Mouse (Mus musculus) layer of hippocampus, postnatal 14 days (tissue): ENCODE measurements around the gene Nsun2. TPM values are rescaled to one million over a fixed set of nuclear protein-coding genes. Genes with fewer than 3 reads are reported as not detected.
"Not testable (repeated sequence)": the region's sequence is repeated elsewhere in the genome, so short reads cannot be mapped to it uniquely, and the experiment has no call there.

Source experiments
- DNase-seq, 2 experiments: peaks; one replicate each; pipeline ENCODE4 v3.0.0; 2021 to 2022; ENCODE audit warnings: low spot score in 2 of 2, mixed read lengths in 1 of 2
- total RNA-seq, 2 experiments: library from RNA; stranded (reverse); gene quantifications; 2 replicates each; pipeline ENCODE4 v1.2.3; 2021

Gene Nsun2
- total RNA-seq, 2 experiments from 2014 or later = 72.2 to 75.5 TPM

DNA sequence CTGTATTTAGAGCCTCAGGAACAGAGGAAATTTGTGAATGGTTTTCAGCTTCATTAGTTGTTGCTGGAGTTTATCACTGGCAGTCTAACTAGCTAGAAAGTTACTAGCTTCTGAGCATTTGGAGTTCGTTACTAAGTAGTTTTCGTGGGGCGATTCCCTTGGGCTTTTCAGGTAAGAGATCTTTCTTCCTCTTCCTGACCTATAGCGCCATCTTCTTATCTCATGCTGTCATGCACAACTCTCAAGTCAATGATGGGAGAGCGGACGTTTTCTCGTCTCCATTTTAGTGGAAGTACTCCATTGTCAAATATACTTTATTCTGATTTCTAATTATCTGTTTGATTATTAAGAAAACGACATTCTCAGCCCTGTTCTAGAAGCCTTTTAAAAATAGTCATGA lies 16.4 kb downstream of the Nsun2 start:
- DNase-seq = no peak

DNA sequence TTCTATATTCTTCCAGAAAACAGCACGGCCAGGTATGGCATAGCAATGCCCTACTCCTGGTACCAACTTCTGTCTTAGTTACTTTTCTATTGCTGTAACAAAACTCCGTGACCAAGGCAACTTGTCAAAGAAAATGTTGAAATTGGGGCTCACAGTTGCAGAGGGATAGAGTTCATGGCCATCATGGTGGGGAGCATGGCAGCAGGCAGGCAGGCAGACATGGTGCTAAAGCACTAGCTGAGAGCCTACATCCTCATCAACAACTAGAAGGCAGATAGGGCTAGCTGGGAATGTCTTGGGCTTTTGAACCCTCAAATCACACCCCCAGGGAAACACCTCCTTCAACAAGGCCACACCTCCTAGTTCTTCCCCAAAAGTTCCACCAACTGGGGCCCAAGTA lies 17.3 kb downstream of the Nsun2 start:
- DNase-seq = no peak

DNA sequence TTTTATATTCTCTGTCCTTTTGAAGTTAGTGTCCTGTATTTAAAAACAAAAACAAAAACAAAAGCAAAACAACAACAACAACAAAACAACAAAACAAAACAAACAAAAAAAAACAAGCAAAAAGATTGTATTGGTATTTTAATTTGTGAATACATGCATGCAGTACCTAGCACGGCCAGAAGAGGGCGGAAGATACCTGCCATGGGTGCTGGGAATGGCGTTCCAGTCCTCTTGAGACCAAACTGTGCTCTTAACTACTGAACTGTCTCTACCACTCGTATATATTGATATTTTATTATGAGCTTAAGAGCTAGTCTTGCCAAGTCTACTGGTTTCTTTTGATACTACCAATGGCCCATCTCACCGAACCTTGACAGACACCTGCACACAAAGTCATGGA lies 19.5 kb downstream of the Nsun2 start:
- DNase-seq = no peak

GRCm38 (mm10) chr13:69554255-69554654 lies 20.7 kb downstream of the Nsun2 start:
- DNase-seq = no peak

- no peak for DNase-seq
Measured at GRCm38 (mm10) chr13:69555045-69555444, 21.5 kb downstream of the Nsun2 start.

DNA sequence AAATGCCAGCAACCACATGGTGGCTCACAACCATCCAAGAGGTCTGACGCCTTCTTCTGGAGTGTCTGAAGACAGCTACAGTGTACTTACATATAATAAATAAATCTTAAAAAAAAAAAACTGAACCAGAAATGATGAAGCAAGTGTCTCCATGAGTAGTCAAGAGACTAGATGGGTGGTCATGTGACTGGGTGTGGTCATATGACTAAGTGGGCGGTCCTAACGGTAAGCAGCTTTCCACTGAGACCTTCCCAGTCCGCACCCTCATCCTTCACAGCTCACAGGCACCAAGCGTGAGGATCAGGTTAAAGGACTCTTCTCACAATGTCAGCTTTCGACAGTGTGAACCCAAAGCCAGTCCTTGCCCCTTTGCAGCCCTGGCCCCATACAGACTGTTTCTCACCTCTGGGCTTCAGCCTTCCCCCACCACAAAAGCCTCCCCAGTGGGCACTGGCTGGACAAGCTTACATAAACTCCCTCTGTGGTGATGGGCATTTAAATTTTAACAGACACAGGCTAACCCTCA lies 22.5 kb downstream of the Nsun2 start:
- no peak for DNase-seq

DNA sequence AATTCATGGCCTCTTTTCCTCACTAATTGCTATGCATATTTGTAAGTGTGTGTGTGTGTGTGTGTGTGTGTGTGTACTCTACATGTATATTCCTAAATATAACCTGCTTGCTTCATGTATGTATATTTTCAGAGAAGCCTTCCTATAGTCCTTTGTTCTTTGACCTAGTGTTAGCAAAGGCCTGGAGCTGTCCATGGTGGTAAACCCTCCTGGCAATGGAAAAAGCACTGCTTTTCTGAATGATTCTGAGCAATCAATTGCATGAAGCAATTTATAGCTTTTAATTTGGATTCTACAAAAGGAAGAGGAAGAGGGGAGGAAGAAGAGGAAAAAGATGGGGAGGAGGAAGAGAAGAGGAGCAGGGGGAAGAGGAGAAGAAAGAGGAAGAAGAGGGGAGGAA lies 23.2 kb downstream of the Nsun2 start:
- DNase-seq = no peak

- DNase-seq = peak in 1 of 2 experiments; percentile 64
Measured at GRCm38 (mm10) chr13:69558098-69558660, 24.6 kb downstream of the Nsun2 start.

- peak in 1 of 2 experiments; percentile 52 for DNase-seq
Measured at GRCm38 (mm10) chr13:69559291-69559961, 25.9 kb downstream of the Nsun2 start.

GRCm38 (mm10) chr13:69562004-69562403 lies 28.5 kb downstream of the Nsun2 start:
- no peak for DNase-seq

DNA sequence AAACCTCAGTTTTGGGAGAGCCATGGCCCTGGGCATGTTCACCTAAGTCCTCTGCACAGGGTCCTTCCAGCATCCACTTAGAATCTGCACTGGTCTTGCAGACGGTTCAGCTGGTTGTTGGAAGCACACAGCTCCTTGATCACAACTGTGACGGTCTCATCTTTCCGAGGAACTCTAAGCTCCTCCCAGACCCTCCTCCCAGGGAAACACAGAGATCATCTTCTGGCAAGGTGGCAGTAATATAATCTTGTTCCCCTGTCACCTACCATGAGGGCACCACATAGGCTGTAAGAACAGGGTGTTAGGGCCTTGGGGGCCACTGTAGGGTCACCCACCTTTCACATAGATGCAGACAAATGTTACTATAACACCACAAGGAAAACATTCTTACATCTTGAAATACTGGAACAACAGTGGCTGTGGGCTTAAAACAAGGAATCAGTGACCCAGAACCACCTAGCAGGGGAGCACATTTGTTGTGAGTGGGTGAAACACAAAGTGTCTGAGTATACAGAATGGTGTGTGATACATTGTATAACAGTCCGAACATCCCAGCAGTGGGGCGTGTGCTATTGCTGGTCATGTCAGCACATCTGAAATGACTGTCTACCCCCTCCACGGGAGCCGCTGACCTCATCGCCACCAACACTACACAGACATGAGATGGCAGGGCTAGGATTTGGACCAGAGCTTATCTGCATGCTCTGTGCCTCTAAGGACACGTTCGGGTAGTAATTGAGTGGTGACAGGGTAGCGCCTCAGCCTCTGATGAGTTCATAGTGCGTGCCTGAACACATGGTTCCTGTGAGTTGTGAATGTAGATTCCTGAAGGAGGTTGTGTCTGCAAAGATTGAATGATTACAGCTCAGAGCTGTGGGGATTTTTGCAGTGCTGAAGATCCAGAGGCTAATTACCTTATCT lies 29.4 kb downstream of the Nsun2 start:
- no peak for DNase-seq

DNA sequence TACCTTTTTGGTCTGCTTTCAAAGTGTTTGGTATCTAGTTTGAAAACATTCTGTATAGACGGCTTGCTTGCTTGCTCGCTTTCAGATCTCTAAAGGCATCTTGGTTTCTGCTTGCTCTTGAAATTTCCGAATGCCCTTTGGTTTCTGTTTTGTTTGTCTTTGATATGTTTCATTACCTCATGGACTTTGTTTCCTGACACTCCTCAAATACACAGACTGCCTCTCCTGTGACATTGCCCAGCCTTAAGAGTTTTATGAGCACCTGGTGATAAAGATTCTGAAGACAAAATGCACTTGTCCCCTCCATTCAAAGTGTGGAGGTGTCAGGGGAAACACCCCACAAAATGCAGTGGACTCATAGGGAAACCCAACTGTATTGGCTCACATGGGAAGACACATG lies 30.4 kb downstream of the Nsun2 start:
- no peak for DNase-seq

- DNase-seq = no peak
Measured at GRCm38 (mm10) chr13:69564573-69564972, 31.0 kb downstream of the Nsun2 start.

DNA sequence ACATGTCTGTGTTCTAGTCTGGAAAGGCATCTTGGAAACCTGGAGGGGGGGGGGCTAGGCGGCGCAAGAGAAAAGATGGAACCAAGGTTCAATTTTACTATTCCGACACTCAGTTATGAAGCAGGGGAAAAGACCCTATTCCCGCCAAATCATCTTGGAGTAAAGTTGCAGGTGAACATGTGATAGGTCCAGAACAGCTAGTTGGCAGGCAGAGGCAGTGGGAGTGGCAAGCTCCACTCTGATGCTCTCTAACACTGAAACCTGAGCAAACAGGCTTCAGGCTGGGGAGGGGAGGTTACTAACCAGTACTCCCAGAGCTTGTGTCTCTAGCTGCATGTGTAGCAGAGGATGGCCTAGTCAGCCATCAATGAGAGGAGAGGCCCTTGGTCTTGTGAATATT lies 31.9 kb downstream of the Nsun2 start:
- DNase-seq = not testable (repeated sequence)

DNA sequence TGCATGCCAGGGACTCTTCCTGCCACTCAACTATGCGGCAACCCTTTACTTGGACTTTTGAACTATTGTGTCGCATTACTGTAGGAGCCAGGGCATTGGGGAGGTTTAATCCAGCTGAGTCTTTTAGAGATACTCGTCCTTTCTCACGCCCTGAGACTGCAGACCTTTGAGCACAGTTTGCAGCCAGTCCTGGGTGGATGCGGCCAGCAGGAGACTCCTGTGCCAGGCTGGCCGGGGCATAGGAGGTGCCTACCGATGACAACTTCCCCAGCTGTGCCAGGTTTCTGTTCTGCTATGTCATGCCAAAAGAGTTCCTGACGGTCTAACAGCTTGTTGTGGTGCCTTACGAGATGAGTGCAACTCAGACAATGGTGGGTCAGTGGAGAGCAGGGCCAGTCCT lies 35.7 kb downstream of the Nsun2 start:
- no peak for DNase-seq

- DNase-seq = no peak
Measured at GRCm38 (mm10) chr13:69572594-69572993, 39.0 kb downstream of the Nsun2 start.

- DNase-seq = no peak
Measured at GRCm38 (mm10) chr13:69576676-69577075, 43.1 kb downstream of the Nsun2 start.

GRCm38 (mm10) chr13:69577181-69577834 lies 43.8 kb downstream of the Nsun2 start:
- no peak for DNase-seq

GRCm38 (mm10) chr13:69582411-69582810 lies 48.9 kb downstream of the Nsun2 start:
- DNase-seq = no peak

GRCm38 (mm10) chr13:69583591-69583990 lies 50.0 kb downstream of the Nsun2 start:
- DNase-seq = no peak

- no peak for DNase-seq
Measured at GRCm38 (mm10) chr13:69585828-69586227, 52.3 kb downstream of the Nsun2 start.
